Mouse (Mus musculus) neural tube, embryonic 14.5 days (tissue): ENCODE results near the gene Alad. TPM values are rescaled to one million over a fixed set of nuclear protein-coding genes. Genes with fewer than 3 reads are reported as not detected.

Experiments used
- ATAC-seq: fragments of 200-750 bp; cut with Nextera tagmentation; 2 replicates; pipeline ENCODE4 v1.8.0; 2017; ENCODE audit warnings: low read depth, mild to moderate bottlenecking, moderate TSS enrichment, moderate library complexity
- H3K27ac ChIP-seq: fragments of 300-500 bp; sonication (generic); 2 replicates; pipeline ENCODE4 v1.5.1; 2014; ENCODE audit warnings: low read depth, mild to moderate bottlenecking, control low read depth, low read length, moderate library complexity, mixed read lengths
- H3K27me3 ChIP-seq: fragments of 300-500 bp; sonication (generic); 2 replicates; pipeline ENCODE4 v1.6.1; 2014; ENCODE audit warnings: low read length; ENCODE audit not compliant: control insufficient read depth, insufficient read depth
- H3K36me3 ChIP-seq: fragments of 300-500 bp; sonication (generic); 2 replicates; pipeline ENCODE4 v1.6.1; 2014; ENCODE audit warnings: low read length, mixed read lengths; ENCODE audit not compliant: control insufficient read depth, insufficient read depth
- H3K4me1 ChIP-seq: fragments of 300-500 bp; sonication (generic); 2 replicates; pipeline ENCODE4 v1.6.1; 2014; ENCODE audit warnings: low read length; ENCODE audit not compliant: control insufficient read depth, insufficient read depth
- H3K4me2 ChIP-seq: fragments of 300-500 bp; sonication (generic); 2 replicates; pipeline ENCODE4 v1.6.1; 2014; ENCODE audit warnings: mild to moderate bottlenecking, low read depth, low read length, control low read depth
- H3K4me3 ChIP-seq: fragments of 300-500 bp; sonication (generic); 2 replicates; pipeline ENCODE4 v1.5.1; 2014; ENCODE audit warnings: low read depth, low read length, control low read depth, mixed read lengths
- H3K9ac ChIP-seq: fragments of 300-500 bp; sonication (generic); replicated peaks from 2 replicates; pipeline ENCODE4 v1.6.1; 2014; ENCODE audit warnings: low read depth, mild to moderate bottlenecking, control low read depth, low read length, mixed read lengths
- H3K9me3 ChIP-seq: fragments of 300-500 bp; sonication (generic); 2 replicates; pipeline ENCODE4 v1.6.1; 2016; ENCODE audit warnings: low read length; ENCODE audit not compliant: control insufficient read depth
- WGBS: fragments of 180-500 bp; shearing (Covaris S2); extraction: QIAGEN DNeasy Blood & Tissue Kit; methylation state at CpG from one replicate; pipeline ENCODE4 v1.1.7; 2014; 5-methylcytosine and 5-hydroxymethylcytosine counted together
- polyA plus RNA-seq: library from polyadenylated mRNA; unstranded; fragments of >200 nt; fragmentation: Nextera tagmentation; extraction: Ambion mirVana; gene quantifications from 2 replicates; pipeline ENCODE4 v1.2.1, GENCODE M21; 2014

Alad gene
- polyA plus RNA-seq, 1 experiment from 2014 or later = 79.0 TPM

GRCm38 (mm10) chr4:62520892-62521400 is 1.2 kb upstream of the Alad start:
- 94% methylated on average over 2 of the region's 2 CpGs for WGBS
- no peak overlapping the region for H3K4me2 ChIP-seq

GRCm38 (mm10) chr4:62519122-62519848 is 433 bp downstream of the Alad start:
- ATAC-seq = peak; percentile 80
- H3K27me3 ChIP-seq = peaks cover 3% of the 10 kb centered on the region; the same call in 1 of the 2 replicates
- no peaks in the 10 kb centered on the region for H3K36me3 ChIP-seq
- peak overlapping the region; percentile 80 for H3K9ac ChIP-seq
- H3K9me3 ChIP-seq = no peaks in the 10 kb centered on the region
- 3% methylated on average over 26 of the region's 26 CpGs for WGBS
- peaks cover 14% of the 10 kb centered on the region for H3K4me1 ChIP-seq
- peak overlapping the region; percentile 79 for H3K4me2 ChIP-seq
- H3K27ac ChIP-seq = peak overlapping the region; percentile 80
- H3K4me3 ChIP-seq = peak overlapping the region; percentile 81

More at GRCm38 (mm10) chr4:62520892-62521400, 1.2 kb upstream of the Alad start:
- no peak overlapping the region for H3K9ac ChIP-seq
- no peaks in the 10 kb centered on the region for H3K9me3 ChIP-seq
- no peak for ATAC-seq
- H3K4me1 ChIP-seq = peaks cover 16% of the 10 kb centered on the region
- H3K4me3 ChIP-seq = no peak overlapping the region
- H3K27me3 ChIP-seq = peaks cover 3% of the 10 kb centered on the region; the same call in 1 of the 2 replicates
- no peaks in the 10 kb centered on the region for H3K36me3 ChIP-seq
- no peak overlapping the region for H3K27ac ChIP-seq

GRCm38 (mm10) chr4:62518416-62519121 is 1.1 kb downstream of the Alad start:
- ATAC-seq = no peak
- H3K27me3 ChIP-seq = peaks cover 3% of the 10 kb centered on the region; the same call in 1 of the 2 replicates
- peak overlapping the region; percentile 80; the same call in 1 of the 2 replicates for H3K9ac ChIP-seq
- H3K36me3 ChIP-seq = peaks cover 4% of the 10 kb centered on the region; the same call in 1 of the 2 replicates
- peaks cover 9% of the 10 kb centered on the region for H3K4me1 ChIP-seq
- peak overlapping the region; percentile 81 for H3K4me3 ChIP-seq
- H3K9me3 ChIP-seq = no peaks in the 10 kb centered on the region
- WGBS = 60% methylated on average over 13 of the region's 13 CpGs
- H3K27ac ChIP-seq = no peak overlapping the region
- peak overlapping the region; percentile 79 for H3K4me2 ChIP-seq

- H3K4me1 ChIP-seq = peaks cover 9% of the 10 kb centered on the region
- no peak overlapping the region for H3K4me2 ChIP-seq
- peaks cover 3% of the 10 kb centered on the region; the same call in 1 of the 2 replicates for H3K27me3 ChIP-seq
- H3K36me3 ChIP-seq = peaks cover 4% of the 10 kb centered on the region
- 89% methylated on average over 10 of the region's 10 CpGs for WGBS
- ATAC-seq = no peak
- H3K27ac ChIP-seq = no peak overlapping the region
- no peak overlapping the region for H3K9ac ChIP-seq
- no peak overlapping the region for H3K4me3 ChIP-seq
- no peaks in the 10 kb centered on the region for H3K9me3 ChIP-seq
Measured at GRCm38 (mm10) chr4:62517538-62518415, 1.9 kb downstream of the Alad start.

GRCm38 (mm10) chr4:62517046-62517445 is 2.7 kb downstream of the Alad start:
- Histone ChIP-seq H3K4me2 (no peak overlapping the region), H3K4me3 (no peak overlapping the region), H3K9me3 (no peaks in the 10 kb centered on the region), H3K27ac (no peak overlapping the region), H3K36me3 (peaks cover 10% of the 10 kb centered on the region), H3K4me1 (peaks cover 9% of the 10 kb centered on the region), H3K9ac (no peak overlapping the region), H3K27me3 (peaks cover 3% of the 10 kb centered on the region; the same call in 1 of the 2 replicates)
- ATAC-seq = no peak
- 92% methylated on average over 8 of the region's 8 CpGs for WGBS

- H3K4me2 ChIP-seq = no peak overlapping the region
- no peak for ATAC-seq
- no peaks in the 10 kb centered on the region for H3K9me3 ChIP-seq
- no peak overlapping the region for H3K27ac ChIP-seq
- H3K4me3 ChIP-seq = no peak overlapping the region
- no peak overlapping the region for H3K9ac ChIP-seq
- H3K4me1 ChIP-seq = peaks cover 9% of the 10 kb centered on the region
- 100% methylated on average over 1 of the region's 1 CpGs for WGBS
- H3K27me3 ChIP-seq = peaks cover 3% of the 10 kb centered on the region; the same call in 1 of the 2 replicates
- H3K36me3 ChIP-seq = peaks cover 11% of the 10 kb centered on the region
Measured at GRCm38 (mm10) chr4:62516579-62516978, 3.1 kb downstream of the Alad start.

- Histone ChIP-seq H3K9me3 (no peaks in the 10 kb centered on the region), H3K4me1 (peaks cover 9% of the 10 kb centered on the region), H3K4me2 (no peak overlapping the region), H3K27ac (peak overlapping the region; percentile 28; the same call in 1 of the 2 replicates), H3K4me3 (no peak overlapping the region), H3K9ac (no peak overlapping the region), H3K27me3 (peaks cover 3% of the 10 kb centered on the region; the same call in 1 of the 2 replicates), H3K36me3 (peaks cover 11% of the 10 kb centered on the region)
- WGBS = 45% methylated on average over 2 of the region's 2 CpGs
- ATAC-seq = no peak
Measured at GRCm38 (mm10) chr4:62516079-62516478, 3.6 kb downstream of the Alad start.

GRCm38 (mm10) chr4:62515490-62515889 is 4.2 kb downstream of the Alad start:
- peaks cover 9% of the 10 kb centered on the region for H3K4me1 ChIP-seq
- WGBS = 84% methylated on average over 3 of the region's 3 CpGs
- H3K27me3 ChIP-seq = peaks cover 3% of the 10 kb centered on the region; the same call in 1 of the 2 replicates
- ATAC-seq = no peak
- H3K9me3 ChIP-seq = no peaks in the 10 kb centered on the region
- H3K27ac ChIP-seq = no peak overlapping the region
- no peak overlapping the region for H3K4me2 ChIP-seq
- H3K9ac ChIP-seq = no peak overlapping the region
- H3K36me3 ChIP-seq = peaks cover 12% of the 10 kb centered on the region
- no peak overlapping the region for H3K4me3 ChIP-seq
